Comparison of ENCODE assay signal across 23 mouse cellular contexts in genomic region chr1:193949817-193950216, GRCm38 (mm10).
DNase-seq lines count a peak whose midpoint lies in the region; ATAC-seq and TF ChIP-seq lines count a peak whose summit lies in the region.
"Had no signal": no experiment of that assay in that cellular context is flagged by ENCODE, and none has a peak within 500 bp of the region (broad histone marks: within the 10 kb centered on the region; RNA-seq: fewer than 3 reads in every experiment).

No protein-coding gene starts in this region.

- H3K4me1 ChIP-seq in embryonic facial prominence, embryonic 14.5 days (ENCODE audit: control insufficient read depth, insufficient read depth, low read length): no peaks in the 10 kb centered on the region
- no peaks in the 10 kb centered on the region for H3K4me1 ChIP-seq in embryonic facial prominence, embryonic 10.5 days
- H3K4me1 ChIP-seq in midbrain, postnatal 0 days (ENCODE audit: insufficient read depth, low read length): no peaks in the 10 kb centered on the region
- H3K4me1 ChIP-seq in midbrain, embryonic 13.5 days (replicated peaks): no peaks in the 10 kb centered on the region
- H3K4me1 ChIP-seq: embryonic facial prominence, embryonic 15.5 days; forebrain, embryonic 10.5 days; heart, embryonic 12.5 days; hindbrain, embryonic 10.5 days; intestine, embryonic 15.5 days had no signal

- no peak overlapping the region for H3K4me2 ChIP-seq in embryonic facial prominence, embryonic 14.5 days (ENCODE audit: low read depth, low read length)
- no peak overlapping the region for H3K4me2 ChIP-seq in midbrain, postnatal 0 days (ENCODE audit: low read depth, low read length, poor library complexity, severe bottlenecking)
- no peak overlapping the region for H3K4me2 ChIP-seq in midbrain, embryonic 13.5 days (replicated peaks)
- H3K4me2 ChIP-seq: embryonic facial prominence, embryonic 15.5 days; forebrain, embryonic 15.5 days; heart, embryonic 12.5 days; hindbrain, embryonic 14.5 days; intestine, embryonic 15.5 days had no signal

- H3K4me3 ChIP-seq in embryonic facial prominence, embryonic 14.5 days (ENCODE audit: low read depth, low read length): no peak overlapping the region
- H3K4me3 ChIP-seq in embryonic facial prominence, embryonic 10.5 days: no peak overlapping the region
- no peak overlapping the region for H3K4me3 ChIP-seq in midbrain, postnatal 0 days (ENCODE audit: low read depth, low read length)
- H3K4me3 ChIP-seq in midbrain, embryonic 13.5 days (replicated peaks): no peak overlapping the region
- H3K4me3 ChIP-seq: embryonic facial prominence, embryonic 15.5 days; erythroblast, embryonic 14.5 days; forebrain, embryonic 10.5 days; forebrain, embryonic 15.5 days; gastrocnemius, adult 2 months; heart, embryonic 12.5 days; hindbrain, embryonic 10.5 days; intestine, embryonic 15.5 days had no signal

- H3K36me3 ChIP-seq in embryonic facial prominence, embryonic 14.5 days (ENCODE audit: control insufficient read depth, insufficient read depth, low read length): no peaks in the 10 kb centered on the region
- H3K36me3 ChIP-seq in embryonic facial prominence, embryonic 10.5 days (replicated peaks): no peaks in the 10 kb centered on the region
- no peaks in the 10 kb centered on the region for H3K36me3 ChIP-seq in midbrain, postnatal 0 days (ENCODE audit: insufficient read depth, low read length)
- no peaks in the 10 kb centered on the region for H3K36me3 ChIP-seq in midbrain, embryonic 13.5 days
- H3K36me3 ChIP-seq: embryonic facial prominence, embryonic 15.5 days; forebrain, embryonic 10.5 days; forebrain, embryonic 15.5 days; heart, embryonic 12.5 days; hindbrain, embryonic 10.5 days; intestine, embryonic 15.5 days had no signal

- H3K27me3 ChIP-seq in embryonic facial prominence, embryonic 14.5 days (replicated peaks; ENCODE audit: control insufficient read depth, insufficient read depth, low read length): no peaks in the 10 kb centered on the region
- no peaks in the 10 kb centered on the region for H3K27me3 ChIP-seq in embryonic facial prominence, embryonic 10.5 days (replicated peaks; ENCODE audit: low read depth, poor library complexity, severe bottlenecking)
- no peaks in the 10 kb centered on the region for H3K27me3 ChIP-seq in midbrain, postnatal 0 days (ENCODE audit: insufficient read depth, low read length)
- no peaks in the 10 kb centered on the region for H3K27me3 ChIP-seq in midbrain, embryonic 13.5 days
- H3K27me3 ChIP-seq: embryonic facial prominence, embryonic 15.5 days; forebrain, embryonic 15.5 days; heart, embryonic 12.5 days; intestine, embryonic 15.5 days had no signal

- H3K9me3 ChIP-seq in embryonic facial prominence, embryonic 14.5 days (ENCODE audit: control insufficient read depth, low read length): no peaks in the 10 kb centered on the region
- H3K9me3 ChIP-seq in embryonic facial prominence, embryonic 10.5 days: no peaks in the 10 kb centered on the region
- no peaks in the 10 kb centered on the region for H3K9me3 ChIP-seq in midbrain, postnatal 0 days (ENCODE audit: low read length)
- H3K9me3 ChIP-seq in midbrain, embryonic 13.5 days: no peaks in the 10 kb centered on the region
- H3K9me3 ChIP-seq: embryonic facial prominence, embryonic 15.5 days; forebrain, embryonic 10.5 days; forebrain, embryonic 15.5 days; heart, embryonic 12.5 days; hindbrain, embryonic 10.5 days; intestine, embryonic 15.5 days had no signal

- TF ChIP-seq CTCF in midbrain, postnatal 0 days (IDR thresholded peaks at IDR 0.05): no peak
- TF ChIP-seq CTCF in brain, embryonic 14.5 days (IDR thresholded peaks at IDR 0.05; ENCODE audit: borderline replicate concordance, extremely low read depth, insufficient read depth, insufficient read length): no peak

- DNase-seq in embryonic facial prominence, embryonic 14.5 days (ENCODE audit: low spot score): peak; percentile 54
- no peak for DNase-seq in embryonic facial prominence, embryonic 10.5 days (ENCODE audit: low spot score)
- DNase-seq in frontal cortex, postnatal 36 days (ENCODE audit: low spot score in 2 of 2): peak; percentile 9 to 35
- DNase-seq in frontal cortex, postnatal 10 days (ENCODE audit: low spot score in 2 of 2): no peak
- peak; percentile 20 for DNase-seq in midbrain, postnatal 0 days (ENCODE audit: low spot score)
- peak; percentile 35 for DNase-seq in brain, embryonic 14.5 days (ENCODE audit: low read depth)
- DNase-seq: adrenal gland, adult 8-10 months; cerebellum, adult 18-20 months; cerebellum, adult 9-11 months; cerebellum, postnatal 36 days; gastrocnemius, adult 2 months; gastrocnemius, postnatal 25 days; kidney, adult 18-20 months had no signal

- no peak for TF ChIP-seq POLR2A in brain, embryonic 14.5 days (IDR thresholded peaks at IDR 0.05; ENCODE audit: borderline replicate concordance, extremely low read depth, insufficient read depth, insufficient read length, poor library complexity, severe bottlenecking)

- no peak for ATAC-seq in embryonic facial prominence, embryonic 14.5 days (ENCODE audit: low read depth)
- ATAC-seq in midbrain, postnatal 0 days (ENCODE audit: low FRiP score): no peak
- ATAC-seq in midbrain, embryonic 13.5 days: no peak
- ATAC-seq in CD4-positive, CD25-positive, alpha-beta regulatory T cell, adult 4 months: no peak
- ATAC-seq: forebrain, embryonic 15.5 days; intestine, embryonic 15.5 days had no signal

- no peak overlapping the region for H3K27ac ChIP-seq in embryonic facial prominence, embryonic 14.5 days (replicated peaks; ENCODE audit: low read depth, low read length)
- H3K27ac ChIP-seq in embryonic facial prominence, embryonic 10.5 days (replicated peaks): no peak overlapping the region
- H3K27ac ChIP-seq in midbrain, postnatal 0 days (ENCODE audit: low read depth, low read length): no peak overlapping the region
- H3K27ac ChIP-seq in midbrain, embryonic 13.5 days: no peak overlapping the region
- H3K27ac ChIP-seq: embryonic facial prominence, embryonic 15.5 days; forebrain, embryonic 10.5 days; forebrain, embryonic 15.5 days; gastrocnemius, adult 2 months; hindbrain, embryonic 10.5 days; hindbrain, embryonic 14.5 days; intestine, embryonic 15.5 days had no signal

- H3K9ac ChIP-seq in embryonic facial prominence, embryonic 14.5 days (ENCODE audit: low read depth, low read length): no peak overlapping the region
- no peak overlapping the region for H3K9ac ChIP-seq in midbrain, postnatal 0 days (replicated peaks; ENCODE audit: low read length, poor library complexity, severe bottlenecking)
- H3K9ac ChIP-seq in midbrain, embryonic 13.5 days (replicated peaks): no peak overlapping the region
- H3K9ac ChIP-seq: embryonic facial prominence, embryonic 15.5 days; forebrain, embryonic 15.5 days; heart, embryonic 12.5 days; hindbrain, embryonic 14.5 days; intestine, embryonic 15.5 days had no signal

Comparison
In these comparisons a context has a peak if more than half of its experiments do, and no peak if none do; other contexts are left out.
1. DNase-seq: peak in embryonic facial prominence, embryonic 14.5 days (single experiment), frontal cortex, postnatal 36 days (2 of 2), midbrain, postnatal 0 days (single experiment) and brain, embryonic 14.5 days (single experiment); none in embryonic facial prominence, embryonic 10.5 days (single experiment) and frontal cortex, postnatal 10 days (0 of 2).